Mouse (Mus musculus): ENCODE results near the gene Mlana. TPM values are rescaled to one million over a fixed set of nuclear protein-coding genes. Genes with fewer than 3 reads are reported as not detected.
A peak's percentile ranks its signal among the peaks of the same experiment; 100 is the strongest.

Gene Mlana
- not detected in 2 replicates for polyA plus RNA-seq (2012; rRNA removed)

GRCm38 (mm10) chr19:29697245-29697874 is at the start of gene Mlana:
Gene Mlana, plus strand, starts transcription at chr19:29697824.
- no peak for DNase-seq (ENCODE audit: low read depth)

GRCm38 (mm10) chr19:29648550-29648914 is 49.1 kb upstream of the Mlana start:
- no peak for DNase-seq (ENCODE audit: low read depth)

DNA sequence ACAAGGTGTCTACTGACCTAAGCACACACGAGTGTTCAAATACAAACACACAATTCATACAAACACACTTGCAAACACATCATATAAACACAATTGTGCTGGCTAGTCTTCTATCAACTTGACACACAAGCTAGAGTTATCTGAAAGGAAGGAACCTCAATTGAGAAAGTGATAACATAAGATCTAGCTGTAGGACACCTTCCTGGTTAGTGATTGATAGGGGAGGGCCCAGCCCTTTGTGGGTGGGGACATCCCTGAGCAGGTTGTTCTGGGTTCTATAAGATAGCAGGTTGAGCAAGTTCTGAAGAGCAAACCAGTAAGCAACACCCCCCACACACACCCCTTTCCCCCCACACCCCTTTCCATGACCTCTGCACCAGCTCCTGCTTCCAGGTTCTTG is 47.9 kb upstream of the Mlana start:
- DNase-seq (ENCODE audit: low read depth), result no peak

- no peak for DNase-seq (ENCODE audit: low read depth)
These were observed 43.8 kb upstream of the Mlana start for GRCm38 (mm10) chr19:29653768-29654265.

- DNase-seq (ENCODE audit: low read depth), result no peak
These were observed 42.5 kb upstream of the Mlana start for GRCm38 (mm10) chr19:29655148-29655547.

GRCm38 (mm10) chr19:29656029-29656428 is 41.6 kb upstream of the Mlana start:
- no peak for DNase-seq (ENCODE audit: low read depth)

- no peak for DNase-seq (ENCODE audit: low read depth)
These were observed 41.0 kb upstream of the Mlana start for GRCm38 (mm10) chr19:29656620-29657019.

- no peak for DNase-seq (ENCODE audit: low read depth)
These were observed 40.6 kb upstream of the Mlana start for GRCm38 (mm10) chr19:29657033-29657432.

DNA sequence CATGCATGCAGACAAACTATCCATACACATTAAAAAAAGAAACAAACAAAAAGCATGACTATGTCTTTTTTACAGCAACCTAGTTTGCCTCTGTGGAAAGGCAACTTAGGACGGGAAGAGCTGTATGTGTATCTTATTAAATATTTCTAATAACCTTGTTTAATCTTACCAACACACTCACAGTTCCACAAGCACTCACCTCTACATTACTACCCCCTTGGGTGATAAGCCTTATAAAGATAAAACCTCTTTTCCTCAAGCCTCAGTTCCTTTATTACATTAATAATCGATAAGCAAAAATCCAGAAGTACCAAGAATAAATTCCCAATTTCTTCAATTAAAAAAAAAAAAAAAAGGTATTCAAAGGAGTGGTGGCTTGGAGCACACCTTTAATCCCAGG is 40.1 kb upstream of the Mlana start:
- DNase-seq (ENCODE audit: low read depth), result no peak

DNA sequence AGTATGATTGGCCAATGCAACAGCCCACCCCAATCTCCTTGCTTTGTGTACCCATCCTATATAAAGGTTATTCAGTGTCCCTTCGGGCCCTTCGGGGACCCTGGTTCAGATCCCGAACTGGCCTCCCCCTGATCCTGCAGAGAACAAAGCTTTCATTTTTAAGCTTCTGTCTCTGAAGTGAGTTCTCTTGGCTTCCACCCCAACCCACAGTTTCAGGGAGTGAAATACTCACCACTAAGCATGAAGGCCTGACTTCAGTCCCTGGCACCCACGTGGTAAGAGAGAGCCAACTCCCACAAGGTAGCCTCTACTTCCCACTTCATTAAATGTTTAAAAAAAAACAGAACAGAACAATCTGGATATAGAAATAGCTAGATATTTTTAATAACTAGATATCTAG is 38.8 kb upstream of the Mlana start:
- no peak for DNase-seq (ENCODE audit: low read depth)

GRCm38 (mm10) chr19:29659705-29660104 is 37.9 kb upstream of the Mlana start:
- no peak for DNase-seq (ENCODE audit: low read depth)

DNA sequence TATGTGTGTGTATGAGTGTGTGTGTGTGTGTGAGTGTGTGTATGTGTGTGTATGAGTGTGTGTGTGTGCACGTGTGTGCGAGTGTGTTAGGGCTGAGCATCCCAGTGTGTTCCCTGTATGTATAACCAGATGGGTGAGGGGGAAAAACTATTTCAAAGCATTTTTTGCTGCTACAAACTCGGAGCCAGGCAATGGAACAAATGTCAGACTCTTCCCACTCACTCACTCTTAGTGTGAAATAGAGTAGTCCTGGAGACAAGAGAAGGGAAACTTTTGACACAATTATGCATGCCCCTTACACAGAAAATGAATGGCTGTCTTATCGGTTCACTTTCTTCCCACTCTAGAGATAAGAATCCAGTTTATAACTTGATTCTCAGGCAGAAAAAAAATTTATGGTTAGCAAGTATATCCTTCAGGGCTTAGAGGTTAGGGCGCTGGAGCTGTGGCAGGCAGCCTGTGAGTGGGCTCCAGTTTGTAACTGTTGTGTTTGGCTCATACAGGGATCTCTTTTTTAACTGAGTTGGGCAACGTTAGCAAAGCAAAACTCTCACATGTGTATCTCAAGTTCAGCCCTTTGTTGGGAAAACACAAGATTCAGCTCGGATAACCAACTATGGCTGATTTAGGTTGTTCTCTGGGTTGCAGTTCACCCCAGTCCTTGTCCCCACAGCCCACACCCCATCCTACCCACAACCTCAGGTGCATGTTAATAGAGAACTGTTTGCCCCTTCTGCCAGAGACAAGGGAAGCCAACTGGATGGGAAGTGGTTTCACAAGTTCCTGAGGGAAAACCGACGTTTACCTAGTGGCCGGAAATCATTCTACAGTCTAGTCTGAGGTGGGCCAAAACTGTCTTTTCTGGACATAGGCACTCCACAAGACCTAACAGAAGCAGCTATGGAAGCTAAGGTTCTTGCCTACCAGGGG is 36.5 kb upstream of the Mlana start:
- peak; percentile 92 for DNase-seq (ENCODE audit: low read depth)

DNA sequence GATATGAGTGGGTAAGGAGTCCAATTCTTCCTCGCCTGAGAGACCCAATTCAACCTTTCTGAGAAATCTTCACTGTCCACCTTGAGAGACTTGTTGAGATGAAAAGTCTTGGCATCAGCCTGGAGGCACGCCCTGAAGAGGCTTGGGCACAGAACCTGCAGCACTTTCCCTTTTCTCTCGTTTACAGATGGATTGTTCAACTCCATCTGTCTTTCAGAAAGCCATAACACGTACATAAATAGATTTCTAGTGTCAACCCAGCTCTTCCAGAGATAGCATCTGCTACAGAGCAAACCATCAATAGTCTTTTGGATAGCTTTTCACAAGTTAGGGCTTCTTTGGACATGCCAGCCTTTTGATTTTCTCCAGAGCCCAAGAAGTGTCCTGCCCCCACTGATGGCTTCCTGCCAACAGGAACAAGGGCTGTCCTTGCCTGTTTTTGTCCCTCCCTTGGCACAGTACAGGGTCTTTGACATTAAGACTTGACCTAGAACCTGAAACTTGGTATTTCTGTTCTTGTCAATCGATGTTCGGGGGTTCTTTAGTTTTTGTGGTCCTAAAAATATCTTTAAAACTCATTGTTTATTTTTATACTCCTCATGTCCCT is 35.5 kb upstream of the Mlana start:
- DNase-seq (ENCODE audit: low read depth), result no peak

DNA sequence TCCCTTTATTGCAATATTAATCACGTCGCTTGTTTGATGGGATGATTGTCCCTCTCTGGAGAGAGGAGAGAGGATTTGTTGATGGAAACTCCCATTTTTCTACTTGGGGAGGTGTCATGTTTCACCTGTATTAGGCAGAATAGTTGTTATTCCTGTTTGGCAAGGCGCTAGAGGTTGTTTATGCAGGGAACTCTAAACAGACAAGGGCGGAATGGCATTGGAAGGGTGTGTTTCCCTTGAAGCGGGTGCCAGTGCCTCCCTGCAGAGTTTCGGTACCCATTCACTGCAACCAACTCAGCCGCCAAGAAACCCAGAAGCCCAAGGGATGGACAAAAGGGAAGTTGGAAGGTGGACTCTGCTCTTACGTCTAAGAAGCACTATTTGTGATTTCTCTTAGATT is 33.8 kb upstream of the Mlana start:
- DNase-seq (ENCODE audit: low read depth), result no peak

GRCm38 (mm10) chr19:29664934-29665333 is 32.7 kb upstream of the Mlana start:
- no peak for DNase-seq (ENCODE audit: low read depth)

DNA sequence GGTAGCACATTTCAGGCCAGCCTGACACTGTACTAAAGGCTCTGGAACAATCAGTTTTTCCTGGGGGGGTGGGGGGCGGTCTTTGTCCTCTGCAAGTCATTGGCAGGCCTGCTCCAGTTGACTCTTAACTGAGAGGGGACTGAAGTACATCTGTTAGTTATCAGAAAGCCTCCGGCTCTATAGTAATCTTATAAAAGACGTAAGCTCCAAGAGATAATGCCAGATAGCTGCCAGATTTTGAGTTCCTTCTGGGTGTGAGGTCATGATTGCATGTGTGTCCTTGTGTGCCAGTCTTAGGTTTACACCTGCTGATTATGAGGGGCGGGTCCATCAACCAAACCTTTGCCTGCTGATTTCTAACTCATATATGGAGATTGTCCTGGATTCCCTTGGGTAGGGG is 31.5 kb upstream of the Mlana start:
- no peak for DNase-seq (ENCODE audit: low read depth)

DNA sequence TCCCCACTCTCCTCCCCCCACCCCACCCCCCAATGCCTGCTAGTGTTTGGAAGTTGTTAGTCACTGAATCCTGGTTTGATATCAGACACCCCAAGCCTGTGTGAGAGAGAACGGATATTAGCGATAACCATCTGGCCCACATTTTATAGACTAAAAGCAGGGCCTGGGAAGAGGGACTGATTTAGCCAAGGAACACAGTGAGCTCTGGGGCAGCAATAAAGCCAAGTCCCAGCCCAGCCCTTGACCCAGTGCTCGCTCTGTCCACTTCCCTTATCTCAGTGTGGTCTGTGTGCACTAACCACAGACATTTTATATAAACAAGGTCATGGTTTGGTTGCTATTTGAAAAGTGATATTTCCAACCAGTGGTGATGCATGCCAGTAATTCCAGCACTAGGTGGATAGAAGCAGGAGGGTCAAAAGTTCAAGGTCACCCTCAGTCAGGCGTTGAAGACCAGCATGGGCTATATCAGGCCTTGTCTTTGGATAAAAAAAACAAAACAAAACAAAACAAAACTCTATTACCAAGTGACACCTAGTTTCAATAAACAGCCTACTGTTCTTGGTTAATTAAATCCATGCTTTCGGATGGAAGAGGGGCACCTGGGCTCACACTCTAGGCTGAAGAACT is 30.5 kb upstream of the Mlana start:
- no peak for DNase-seq (ENCODE audit: low read depth)

- DNase-seq (ENCODE audit: low read depth), result no peak
These were observed 29.5 kb upstream of the Mlana start for GRCm38 (mm10) chr19:29668135-29668534.

- no peak for DNase-seq (ENCODE audit: low read depth)
These were observed 27.4 kb upstream of the Mlana start for GRCm38 (mm10) chr19:29670247-29670646.

GRCm38 (mm10) chr19:29671160-29671559 is 26.5 kb upstream of the Mlana start:
- peak; percentile 100 for DNase-seq (ENCODE audit: low read depth)

- no peak for DNase-seq (ENCODE audit: low read depth)
These were observed 25.0 kb upstream of the Mlana start for GRCm38 (mm10) chr19:29672660-29673059.

- no peak for DNase-seq (ENCODE audit: low read depth)
These were observed 22.7 kb upstream of the Mlana start for GRCm38 (mm10) chr19:29674946-29675345.

Measured in gonadal fat pad, adult 2 months (tissue).